Mouse (Mus musculus): Measurements from ENCODE around the gene Npat. TPM values are rescaled to one million over a fixed set of nuclear protein-coding genes. Genes with fewer than 3 reads are reported as not detected.

Npat gene
- polyA plus RNA-seq, 1 experiment from 2014 or later, result 11.4 TPM

GRCm38 (mm10) chr9:53607816-53608215 lies 71.0 kb downstream of the Npat start:
- no peak overlapping the region for H3K27ac ChIP-seq
- TF ChIP-seq CTCF (IDR thresholded peaks at IDR 0.05; ENCODE audit: low read depth), result no peak
- H3K4me3 ChIP-seq (replicated peaks; ENCODE audit: low read depth, low read length), result no peak overlapping the region
- ATAC-seq (replicated peaks; ENCODE audit: low FRiP score, low read depth) (no peak), DNase-seq (ENCODE audit: low spot score) (no peak)
- H3K4me1 ChIP-seq (replicated peaks; ENCODE audit: insufficient read depth, low read length), result peaks cover 8% of the 10 kb centered on the region; the same call in 1 of the 2 replicates
- no peaks in the 10 kb centered on the region for H3K9me3 ChIP-seq (replicated peaks; ENCODE audit: low read length)
- H3K36me3 ChIP-seq (ENCODE audit: insufficient read depth, low read length), result no peaks in the 10 kb centered on the region
- no peaks in the 10 kb centered on the region for H3K27me3 ChIP-seq (ENCODE audit: insufficient read depth, low read length)
- H3K9ac ChIP-seq (ENCODE audit: low read depth, low read length), result no peak overlapping the region
- no peak overlapping the region for H3K4me2 ChIP-seq (ENCODE audit: low read length)
- 89% methylated on average over 4 of the region's 4 CpGs for WGBS

GRCm38 (mm10) chr9:53609306-53609967 lies 72.6 kb downstream of the Npat start:
- Histone ChIP-seq H3K4me3 (replicated peaks; ENCODE audit: low read depth, low read length) (peak overlapping the region; percentile 78), H3K4me1 (replicated peaks; ENCODE audit: insufficient read depth, low read length) (peaks cover 8% of the 10 kb centered on the region; the same call in 1 of the 2 replicates), H3K9ac (ENCODE audit: low read depth, low read length) (peak overlapping the region; percentile 85), H3K9me3 (replicated peaks; ENCODE audit: low read length) (no peaks in the 10 kb centered on the region), H3K36me3 (ENCODE audit: insufficient read depth, low read length) (no peaks in the 10 kb centered on the region), H3K27ac (peak overlapping the region; percentile 75; the same call in 1 of the 2 replicates), H3K27me3 (ENCODE audit: insufficient read depth, low read length) (no peaks in the 10 kb centered on the region), H3K4me2 (ENCODE audit: low read length) (peak overlapping the region; percentile 92)
- peak; percentile 4 for DNase-seq (ENCODE audit: low spot score)
- ATAC-seq (replicated peaks; ENCODE audit: low FRiP score, low read depth), result no peak
- TF ChIP-seq CTCF (IDR thresholded peaks at IDR 0.05; ENCODE audit: low read depth), result no peak
- 66% methylated on average over 12 of the region's 12 CpGs for WGBS

- peak within 1 kb of the TSS; percentile 85 for H3K9ac ChIP-seq (ENCODE audit: low read depth, low read length)
- ATAC-seq (replicated peaks; ENCODE audit: low FRiP score, low read depth), result peak; percentile 99
- peak within 1 kb of the TSS; percentile 75; the same call in 1 of the 2 replicates for H3K27ac ChIP-seq
- no peak for TF ChIP-seq CTCF (IDR thresholded peaks at IDR 0.05; ENCODE audit: low read depth)
- H3K4me3 ChIP-seq (replicated peaks; ENCODE audit: low read depth, low read length), result peak within 1 kb of the TSS; percentile 78
- peak; percentile 93 for DNase-seq (ENCODE audit: low spot score)
- WGBS, result 2% methylated on average over 52 of the region's 52 CpGs
- H3K4me1 ChIP-seq (replicated peaks; ENCODE audit: insufficient read depth, low read length), result peaks cover 8% of the 10 kb centered on the region; the same call in 1 of the 2 replicates
- peak within 1 kb of the TSS; percentile 92 for H3K4me2 ChIP-seq (ENCODE audit: low read length)
- H3K36me3 ChIP-seq (ENCODE audit: insufficient read depth, low read length), result no peaks in the 10 kb centered on the region
- no peaks in the 10 kb centered on the region for H3K9me3 ChIP-seq (replicated peaks; ENCODE audit: low read length)
- H3K27me3 ChIP-seq (ENCODE audit: insufficient read depth, low read length), result no peaks in the 10 kb centered on the region
These were observed 73.3 kb downstream of the Npat start, which contains the start of gene Acat1 for GRCm38 (mm10) chr9:53609968-53610781. Acat1 (minus strand) TSS chr9:53610382.

GRCm38 (mm10) chr9:53614286-53614685 lies 77.4 kb downstream of the Npat start:
- no peaks in the 10 kb centered on the region for H3K27me3 ChIP-seq (ENCODE audit: insufficient read depth, low read length)
- WGBS, result 80% methylated on average over 4 of the region's 4 CpGs
- TF ChIP-seq CTCF (IDR thresholded peaks at IDR 0.05; ENCODE audit: low read depth), result no peak
- H3K9me3 ChIP-seq (replicated peaks; ENCODE audit: low read length), result no peaks in the 10 kb centered on the region
- no peak for DNase-seq (ENCODE audit: low spot score)
- ATAC-seq (replicated peaks; ENCODE audit: low FRiP score, low read depth), result no peak
- H3K27ac ChIP-seq, result no peak overlapping the region
- peaks cover 20% of the 10 kb centered on the region; the same call in 1 of the 2 replicates for H3K36me3 ChIP-seq (ENCODE audit: insufficient read depth, low read length)
- no peak overlapping the region for H3K4me2 ChIP-seq (ENCODE audit: low read length)
- H3K9ac ChIP-seq (ENCODE audit: low read depth, low read length), result no peak overlapping the region
- H3K4me3 ChIP-seq (replicated peaks; ENCODE audit: low read depth, low read length), result no peak overlapping the region
- peaks cover 4% of the 10 kb centered on the region; the same call in 1 of the 2 replicates for H3K4me1 ChIP-seq (replicated peaks; ENCODE audit: insufficient read depth, low read length)

GRCm38 (mm10) chr9:53615246-53615645 lies 78.4 kb downstream of the Npat start:
- H3K4me2 ChIP-seq (ENCODE audit: low read length), result no peak overlapping the region
- no peaks in the 10 kb centered on the region for H3K9me3 ChIP-seq (replicated peaks; ENCODE audit: low read length)
- DNase-seq (ENCODE audit: low spot score) (no peak), ATAC-seq (replicated peaks; ENCODE audit: low FRiP score, low read depth) (no peak)
- H3K27ac ChIP-seq, result no peak overlapping the region
- no peak overlapping the region for H3K4me3 ChIP-seq (replicated peaks; ENCODE audit: low read depth, low read length)
- no peak for TF ChIP-seq CTCF (IDR thresholded peaks at IDR 0.05; ENCODE audit: low read depth)
- no peaks in the 10 kb centered on the region for H3K27me3 ChIP-seq (ENCODE audit: insufficient read depth, low read length)
- H3K36me3 ChIP-seq (ENCODE audit: insufficient read depth, low read length), result peaks cover 24% of the 10 kb centered on the region
- no peak overlapping the region for H3K9ac ChIP-seq (ENCODE audit: low read depth, low read length)
- WGBS, result 60% methylated on average over 8 of the region's 8 CpGs
- H3K4me1 ChIP-seq (replicated peaks; ENCODE audit: insufficient read depth, low read length), result no peaks in the 10 kb centered on the region

Other genes with a start within 250 kb of the Npat start
- gene Exph5, start 235.4 kb upstream of the Npat start, polyA plus RNA-seq (2015; fragmentation: Nextera tagmentation; extraction: Ambion mirVana), result 2.4 and 2.8 TPM in 2 replicates
- gene Kdelc2, start 153.0 kb upstream of the Npat start, polyA plus RNA-seq (2015; fragmentation: Nextera tagmentation; extraction: Ambion mirVana), result 28.6 and 31.2 TPM in 2 replicates
- 3.9 and 4.1 TPM in 2 replicates for gene 4930550C14Rik, start 134.7 kb upstream of the Npat start, polyA plus RNA-seq (2015; fragmentation: Nextera tagmentation; extraction: Ambion mirVana)
- 6.5 and 7.8 TPM in 2 replicates for gene Atm, start 307 bp upstream of the Npat start, polyA plus RNA-seq (2015; fragmentation: Nextera tagmentation; extraction: Ambion mirVana)
- 178 and 185 TPM in 2 replicates for gene Acat1, start 73.3 kb downstream of the Npat start, polyA plus RNA-seq (2015; fragmentation: Nextera tagmentation; extraction: Ambion mirVana)
- 32.2 and 32.8 TPM in 2 replicates for gene Cul5, start 133.0 kb downstream of the Npat start, polyA plus RNA-seq (2015; fragmentation: Nextera tagmentation; extraction: Ambion mirVana)
- 0.10 and 0.20 TPM in 2 replicates for gene Rab39, start 169.2 kb downstream of the Npat start, polyA plus RNA-seq (2015; fragmentation: Nextera tagmentation; extraction: Ambion mirVana)
- gene Slc35f2, start 234.5 kb downstream of the Npat start, polyA plus RNA-seq (2015; fragmentation: Nextera tagmentation; extraction: Ambion mirVana), result 27.6 and 29.0 TPM in 2 replicates

Measured in kidney, postnatal 0 days (tissue).